Mouse (Mus musculus) bone marrow, adult 2 months (tissue): Measurements from ENCODE around the gene Muc5ac. TPM values are rescaled to one million over a fixed set of nuclear protein-coding genes. Genes with fewer than 3 reads are reported as not detected.

Experiments used
- H3K27ac ChIP-seq: fragments of 200-500 bp; 2 replicates; pipeline ENCODE4 v1.5.1; 2012; ENCODE audit warnings: low read depth, mild to moderate bottlenecking, control low read depth, inconsistent platforms, low read length; ENCODE audit not compliant: control insufficient read depth, poor library complexity, insufficient read depth
- H3K4me1 ChIP-seq: fragments of 200-500 bp; 2 replicates; pipeline ENCODE4 v1.6.1; 2011; ENCODE audit warnings: low read length; ENCODE audit not compliant: control insufficient read depth, insufficient read depth
- H3K4me3 ChIP-seq: fragments of 200-500 bp; replicated peaks from 2 replicates; pipeline ENCODE3; 2011; ENCODE audit warnings: mild to moderate bottlenecking, low read depth, low read length, control low read depth; ENCODE audit not compliant: control insufficient read depth
- CTCF ChIP-seq: fragments of 200-500 bp; IDR thresholded peaks from 2 replicates; pipeline ENCODE4 v1.5.1; 2011; ENCODE audit warnings: low read length, control low read depth; ENCODE audit not compliant: control insufficient read depth, insufficient read depth
- POLR2A ChIP-seq: fragments of 200-500 bp; IDR thresholded peaks from 2 replicates; pipeline ENCODE4 v1.6.1; 2011; ENCODE audit warnings: low read depth, mild to moderate bottlenecking, control low read depth, low read length, borderline replicate concordance; ENCODE audit not compliant: control insufficient read depth
- WGBS: fragments of 180-500 bp; shearing (Covaris S2); methylation state at CpG from one replicate; pipeline ENCODE4 v1.1.7; 2018; 5-methylcytosine and 5-hydroxymethylcytosine counted together
- polyA plus RNA-seq: library from polyadenylated mRNA; stranded (reverse); fragments of >200 nt; gene quantifications from 2 replicates; pipeline ENCODE4 v1.2.4, GENCODE M21; 2011; ENCODE audit warnings: low replicate concordance; ENCODE audit not compliant: missing spikeins, insufficient read depth, insufficient read length

The Muc5ac gene
- polyA plus RNA-seq, 1 experiment: not detected

DNA sequence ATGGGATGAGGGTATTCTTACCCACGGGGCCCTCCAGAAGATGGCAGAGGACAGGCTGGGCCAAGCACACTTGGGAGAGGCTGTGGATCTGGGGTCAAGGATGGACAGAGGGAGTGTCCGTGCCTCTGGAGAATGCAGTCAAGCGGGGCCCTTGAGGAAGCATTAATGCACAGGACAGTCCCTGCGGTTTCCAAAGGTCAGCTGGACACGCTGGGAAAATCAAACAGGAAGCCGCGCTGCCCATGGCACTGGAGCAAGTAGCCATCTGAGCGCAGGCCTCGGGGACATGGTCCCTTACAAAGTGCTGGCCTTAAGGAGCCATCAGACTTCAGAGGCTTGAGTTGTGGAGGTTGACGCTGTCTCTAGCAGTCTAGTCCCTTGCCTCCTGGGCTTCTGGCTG is 51.6 kb downstream of the Muc5ac start:
- no peak overlapping the region for H3K4me3 ChIP-seq
- no peak overlapping the region for H3K27ac ChIP-seq
- no peak for TF ChIP-seq CTCF
- H3K4me1 ChIP-seq: peaks cover 5% of the 10 kb centered on the region
- 76% methylated on average over 10 of the region's 10 CpGs for WGBS

DNA sequence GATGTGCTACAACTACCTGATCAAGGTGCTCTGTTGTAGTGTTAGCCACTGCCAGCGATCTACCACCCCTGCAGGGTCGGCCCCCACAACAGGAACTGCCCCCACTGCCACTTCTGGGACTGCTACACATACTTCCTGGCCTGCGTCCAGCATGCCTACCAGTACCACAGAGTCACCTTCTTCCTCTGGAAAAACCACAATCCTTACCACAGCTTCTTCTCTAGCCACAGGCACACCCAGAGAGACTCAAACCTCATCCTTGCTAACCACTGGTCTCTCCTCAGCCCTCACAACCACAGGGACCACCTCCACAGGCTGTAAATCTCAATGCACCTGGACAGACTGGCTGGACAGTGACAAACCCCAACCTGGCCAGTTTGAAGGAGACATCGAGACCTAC is 72.3 kb downstream of the Muc5ac start:
- Histone ChIP-seq H3K4me1 (no peaks in the 10 kb centered on the region; the same call in 1 of the 2 replicates), H3K27ac (no peak overlapping the region), H3K4me3 (no peak overlapping the region)
- 5% methylated on average over 4 of the region's 4 CpGs for WGBS
- TF ChIP-seq CTCF (no peak), POLR2A (no peak)

Other genes starting within 250 kb of the Muc5ac start
- 5.5 and 10.9 TPM in 2 replicates for gene Chid1, start 249.1 kb upstream of the Muc5ac start, polyA plus RNA-seq
- 38.8 and 59.9 TPM in 2 replicates for gene Ap2a2, start 226.8 kb upstream of the Muc5ac start, polyA plus RNA-seq
- 0.25 TPM in 1 of 2 replicates, not detected in the other for gene Muc6, start 133.7 kb upstream of the Muc5ac start, polyA plus RNA-seq
- gene Muc2, start 98.6 kb upstream of the Muc5ac start, polyA plus RNA-seq: 0.75 TPM in 1 of 2 replicates, not detected in the other
- gene Muc5b, start 50.1 kb downstream of the Muc5ac start, polyA plus RNA-seq: not detected in 2 replicates
- 19.7 and 30.1 TPM in 2 replicates for gene Tollip, start 129.5 kb downstream of the Muc5ac start, polyA plus RNA-seq
- not detected in 2 replicates for gene Brsk2, start 160.8 kb downstream of the Muc5ac start, polyA plus RNA-seq